Mouse (Mus musculus) thymus, postnatal 36 days (tissue): ENCODE data around the gene Ldb3.

ENCODE experiments used
- DNase-seq, 2 experiments: peaks; one replicate each; pipeline ENCODE4 v3.0.0; 2022; ENCODE audit warnings: mixed read lengths in 2 of 2

The Ldb3 gene

DNA sequence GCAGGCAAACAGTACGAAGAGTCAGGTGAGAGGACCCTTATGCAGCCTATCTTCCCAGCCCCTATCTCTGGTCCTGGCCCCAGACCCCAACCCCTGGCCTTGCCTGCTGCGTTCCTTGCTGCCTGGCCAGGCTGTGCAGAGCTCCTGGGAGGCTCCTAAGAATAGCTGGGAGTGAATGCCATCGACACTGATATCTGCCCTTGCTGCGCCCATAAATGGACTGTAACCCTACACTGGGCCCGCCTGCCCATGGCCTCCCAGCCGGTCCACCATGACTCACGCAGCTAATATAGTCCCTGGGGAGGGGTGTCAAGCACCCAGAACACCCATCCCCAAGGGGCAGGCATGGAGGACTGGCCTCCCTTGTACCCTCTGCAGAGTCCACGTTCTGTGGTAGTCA lies at the start of gene Ldb3:
Ldb3 (minus strand) TSS at position 185 of the 400 bp plus-strand sequence.
- no peak for DNase-seq

DNA sequence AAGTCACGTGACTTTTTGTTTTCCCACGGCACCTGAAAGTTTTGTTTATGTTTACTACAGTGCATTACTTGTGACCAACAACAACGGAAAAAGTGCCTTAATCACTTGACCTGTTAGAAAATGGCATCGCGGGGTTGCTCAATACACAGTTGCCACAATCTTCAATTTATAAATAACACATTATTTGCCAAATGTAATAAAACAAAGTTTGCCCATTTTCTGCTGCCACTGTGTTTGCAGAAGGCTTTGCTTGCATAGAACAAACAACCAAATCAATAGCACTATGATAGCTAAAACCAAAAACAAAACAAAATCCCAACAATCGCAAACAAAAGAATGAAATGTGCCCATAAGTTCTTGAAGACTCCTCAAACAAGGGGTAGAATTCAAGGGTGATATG lies 47.2 kb upstream of the Ldb3 start:
- DNase-seq, result no peak

DNA sequence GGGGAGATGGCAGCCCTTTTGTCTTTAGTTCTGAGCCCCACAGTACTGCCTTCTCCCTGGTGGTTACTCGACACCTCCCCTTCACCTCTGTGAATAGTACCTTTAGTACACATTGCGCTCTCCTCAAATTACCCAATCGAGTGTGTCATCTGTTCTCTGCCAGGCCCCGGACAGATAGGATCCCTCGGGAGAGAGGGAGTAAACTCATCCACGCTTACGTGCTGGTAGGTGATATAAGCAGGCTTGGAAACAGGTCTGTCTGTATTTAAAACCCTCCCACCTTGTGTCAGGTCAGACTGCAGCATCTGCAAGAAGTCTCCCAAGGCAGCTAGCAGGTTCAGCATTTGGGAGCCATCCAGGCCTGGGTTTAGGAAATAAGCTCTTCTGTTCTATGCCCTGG lies 46.7 kb upstream of the Ldb3 start:
- no peak for DNase-seq

DNA sequence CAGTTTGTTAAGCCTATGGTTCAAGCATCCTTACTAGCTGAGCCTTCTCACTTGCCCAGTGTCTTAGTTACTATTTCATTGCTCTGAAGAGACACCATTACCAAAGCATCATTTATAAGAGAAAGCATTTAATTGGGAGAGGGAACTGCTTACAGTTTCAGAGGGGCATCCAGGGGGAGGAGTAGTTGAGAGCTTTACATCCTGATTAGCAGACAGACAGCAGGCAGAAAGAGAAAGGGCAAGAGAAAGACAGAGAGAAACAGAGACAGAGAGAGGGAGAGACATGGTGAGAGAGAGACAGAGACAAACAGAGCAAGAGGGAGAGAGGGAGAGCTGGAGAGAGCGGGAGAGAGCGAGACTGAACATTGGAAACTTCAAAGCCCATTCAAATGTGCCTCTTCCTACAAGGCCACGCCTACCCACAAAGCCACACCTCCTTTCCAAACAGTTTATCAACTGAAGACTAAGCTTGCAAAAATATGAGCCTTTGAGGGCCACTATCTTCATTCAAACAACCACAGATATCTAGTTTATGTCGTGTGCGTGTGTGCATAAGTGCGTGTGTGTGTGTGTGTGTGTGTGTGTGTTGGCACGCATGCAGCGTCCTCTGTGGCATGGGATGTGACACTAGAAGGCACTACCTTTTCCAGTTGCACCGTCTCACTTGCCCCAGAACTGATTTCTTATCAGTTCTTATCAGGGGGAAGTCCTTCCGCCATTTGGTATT lies 44.4 kb upstream of the Ldb3 start:
- peak in 1 of 2 experiments; percentile 18 for DNase-seq

DNA sequence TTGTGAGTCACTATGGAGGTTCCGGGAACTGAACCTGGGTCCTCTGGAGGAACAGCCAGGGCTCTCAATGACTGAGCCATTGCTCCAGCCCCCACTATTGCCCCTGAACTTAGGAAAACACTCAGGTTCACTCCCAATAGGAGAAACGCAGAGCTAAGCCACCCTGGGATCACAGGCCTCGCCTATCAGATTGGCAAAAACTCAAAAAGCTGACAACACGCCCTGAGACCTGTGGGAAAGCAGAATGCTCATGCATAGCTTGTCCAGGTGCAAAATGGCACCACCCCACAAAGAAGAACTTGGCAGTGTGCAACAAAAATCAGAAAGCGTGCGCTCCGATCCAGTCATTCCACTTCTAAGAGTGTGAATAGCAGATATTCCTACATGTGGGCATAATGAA lies 38.3 kb upstream of the Ldb3 start:
- DNase-seq, result no peak

DNA sequence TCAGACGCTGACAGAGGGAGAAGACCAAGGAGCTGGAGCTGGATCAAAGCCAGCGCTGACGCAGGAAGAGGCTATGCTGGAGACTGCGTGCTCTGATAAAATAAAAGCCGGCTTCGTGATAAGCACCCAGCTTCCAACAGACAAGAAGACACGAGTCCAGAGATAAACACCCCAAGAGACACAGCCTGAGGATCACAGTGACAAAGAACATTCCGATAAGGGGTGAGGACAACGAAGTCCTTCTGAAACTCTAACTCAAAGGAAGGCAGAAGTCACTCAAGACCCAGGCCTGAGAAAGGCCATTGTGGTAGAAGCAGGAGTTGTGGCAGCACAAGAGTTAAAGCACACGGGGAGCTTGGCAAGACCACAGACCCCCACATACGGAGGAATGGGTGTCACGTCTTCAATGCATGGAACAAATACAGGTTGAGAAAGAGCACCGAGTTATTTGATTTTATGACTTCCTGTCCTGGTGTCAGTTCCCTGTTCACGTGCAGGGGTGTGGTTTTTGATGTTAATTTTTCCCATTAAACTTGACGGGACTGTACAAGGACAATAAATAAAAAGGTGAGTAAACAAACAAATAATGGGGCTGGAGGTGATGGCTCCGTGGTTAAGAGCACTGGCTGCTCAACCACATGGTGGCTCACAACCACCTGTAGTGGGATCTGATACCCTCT lies 35.2 kb upstream of the Ldb3 start:
- no peak for DNase-seq

DNA sequence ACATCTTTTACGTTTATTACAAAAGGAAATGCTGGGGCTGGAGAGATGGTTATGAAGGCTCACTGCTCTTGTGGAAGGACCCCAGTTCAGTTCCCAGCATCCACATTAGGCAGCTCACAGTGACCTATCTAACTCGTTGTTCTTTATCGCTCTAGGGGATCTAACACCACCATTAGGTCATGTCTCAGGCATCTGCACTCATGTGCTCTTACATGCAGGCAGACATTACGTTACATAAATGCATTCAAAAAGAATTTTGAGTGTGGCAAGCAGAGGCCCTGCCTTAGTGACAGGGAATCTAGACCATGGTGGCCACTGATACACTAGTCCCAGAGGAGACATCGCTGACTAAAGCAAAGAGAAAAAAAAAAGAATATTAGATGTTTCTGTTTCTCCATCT lies 34.6 kb upstream of the Ldb3 start:
- no peak for DNase-seq

DNA sequence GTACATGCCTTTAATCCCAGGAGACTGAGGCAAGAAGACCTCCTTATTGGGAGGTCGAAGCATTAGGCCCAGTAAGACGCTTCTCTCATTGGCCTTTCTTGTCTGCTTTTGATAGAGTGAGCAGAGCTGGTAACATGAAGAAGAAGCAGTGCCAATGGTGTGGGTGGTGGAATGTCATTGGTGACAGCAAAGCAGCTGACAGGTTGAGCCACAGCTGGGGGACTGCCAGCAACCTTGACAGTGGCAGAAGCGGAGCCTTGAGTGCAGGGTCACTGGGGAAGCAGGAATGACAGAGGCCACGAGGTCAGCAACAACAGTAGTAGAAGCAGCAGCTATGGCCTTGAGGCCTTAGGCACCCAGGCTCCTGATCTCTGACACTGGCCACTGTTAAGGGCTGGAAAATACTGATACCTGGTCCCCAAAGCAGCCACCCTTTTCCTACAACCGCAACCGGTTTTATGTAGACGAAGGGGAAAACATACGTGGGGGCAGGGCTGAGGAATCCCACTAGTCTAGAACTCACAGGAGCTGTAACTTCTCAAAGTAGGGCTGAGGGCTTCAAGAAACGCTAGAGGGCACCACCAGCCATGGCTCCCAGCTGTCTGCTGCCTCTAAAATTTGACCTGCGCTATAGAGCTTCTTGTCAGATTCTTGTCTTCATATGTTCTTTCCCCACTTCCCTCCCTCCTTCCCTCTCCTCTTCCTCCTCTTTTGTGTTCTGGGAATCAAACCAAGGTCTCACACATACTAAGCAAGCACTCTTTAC lies 32.3 kb upstream of the Ldb3 start:
- peak; percentile 68 to 69 for DNase-seq

DNA sequence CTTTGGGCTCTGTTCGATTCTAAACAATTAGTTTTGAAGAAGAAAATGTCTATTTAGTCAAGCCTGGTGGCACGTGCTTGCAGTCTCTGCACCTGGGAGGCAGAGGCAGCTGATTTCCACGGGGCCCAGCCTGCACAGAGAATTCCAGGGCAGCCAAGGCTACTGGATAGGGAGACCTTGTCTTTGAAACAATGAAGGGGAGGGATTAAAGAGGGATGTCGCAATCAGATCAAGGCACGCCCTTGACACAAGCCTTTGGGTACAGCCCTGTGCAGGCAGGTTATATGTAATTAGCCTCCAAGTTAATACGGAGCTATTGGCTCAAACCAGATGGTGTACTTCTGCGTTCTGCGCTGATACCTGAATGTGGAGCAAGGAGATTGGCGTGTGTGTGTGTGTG lies 30.3 kb upstream of the Ldb3 start:
- no peak for DNase-seq

DNA sequence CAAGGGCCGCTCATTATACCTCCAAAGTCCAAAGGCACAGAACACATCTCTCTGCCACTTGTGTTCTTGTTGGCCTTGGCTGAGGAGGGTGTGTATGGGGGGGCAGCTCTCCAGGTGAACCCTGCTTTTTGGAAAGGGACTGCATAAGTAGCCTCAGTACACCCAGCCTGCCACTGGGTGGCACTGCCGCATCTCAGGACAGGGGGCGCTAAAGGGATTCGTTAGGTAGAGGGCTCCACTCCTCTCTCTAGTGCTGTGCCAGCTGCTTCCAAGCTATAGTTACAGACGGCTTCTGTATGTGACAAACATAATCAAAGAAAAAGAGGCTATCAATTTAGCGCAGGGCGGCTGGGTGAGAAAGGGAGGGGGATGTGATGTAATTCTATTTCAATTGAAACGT lies 28.3 kb upstream of the Ldb3 start:
- peak; percentile 89 to 93 for DNase-seq

DNA sequence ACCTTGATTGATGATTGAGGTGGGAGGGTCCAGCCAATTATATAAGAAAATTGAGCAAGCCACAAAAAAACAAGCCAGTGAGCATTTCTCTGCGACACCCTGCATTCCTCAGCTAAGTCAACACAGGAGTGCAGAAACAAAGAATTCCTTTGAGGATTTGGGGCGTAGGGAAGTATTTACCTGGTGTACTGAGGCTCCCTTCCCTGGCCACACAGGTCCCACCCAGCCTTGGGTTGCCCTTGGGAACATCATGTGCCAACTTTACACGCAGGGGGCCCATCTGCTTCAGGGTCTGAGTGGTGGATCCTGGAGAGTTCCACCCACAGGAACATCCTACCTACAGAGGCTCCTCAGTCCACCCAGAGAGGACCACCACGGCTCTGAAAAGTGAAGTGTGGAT lies 27.1 kb upstream of the Ldb3 start:
- no peak for DNase-seq

DNA sequence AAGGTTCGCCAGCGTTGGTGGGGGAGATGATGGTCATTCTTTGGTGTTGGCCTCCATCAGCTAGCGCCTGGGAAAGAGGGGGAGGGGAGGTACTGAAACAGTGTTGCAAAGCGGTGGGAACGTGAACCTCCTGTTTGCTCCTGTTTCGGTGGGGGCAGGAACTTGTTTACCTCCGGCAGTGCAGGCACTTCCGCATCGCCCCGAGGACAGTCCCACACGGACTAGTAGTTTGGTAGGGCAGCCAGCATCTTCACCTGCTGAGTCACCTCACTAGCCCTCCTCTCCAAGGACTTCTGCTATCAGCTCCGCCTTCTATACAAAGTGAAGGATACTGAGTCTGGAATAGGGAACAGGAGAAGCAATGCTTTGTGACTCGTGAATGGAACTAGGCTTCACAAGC lies 26.6 kb upstream of the Ldb3 start:
- peak; percentile 37 to 43 for DNase-seq

DNA sequence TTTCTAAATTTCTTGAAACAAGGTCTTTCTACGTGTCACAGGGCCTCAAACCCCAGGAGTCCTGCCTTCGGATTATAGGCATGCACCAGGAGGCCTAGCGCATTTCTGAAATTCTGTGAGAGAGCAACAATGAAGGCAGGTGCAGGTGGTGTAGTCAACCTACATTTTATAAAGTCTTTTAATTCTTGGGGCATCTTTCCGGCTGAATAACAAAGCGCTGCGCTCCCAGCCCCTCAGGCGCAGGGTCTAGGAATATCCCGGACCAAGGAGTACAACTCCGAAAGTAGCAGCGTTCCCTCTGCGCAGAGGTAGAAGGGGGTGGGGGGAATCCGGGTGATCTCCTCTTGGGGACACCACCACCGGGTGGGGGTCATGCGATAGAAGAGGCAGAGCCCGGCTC lies 26.1 kb upstream of the Ldb3 start:
- DNase-seq, result no peak

DNA sequence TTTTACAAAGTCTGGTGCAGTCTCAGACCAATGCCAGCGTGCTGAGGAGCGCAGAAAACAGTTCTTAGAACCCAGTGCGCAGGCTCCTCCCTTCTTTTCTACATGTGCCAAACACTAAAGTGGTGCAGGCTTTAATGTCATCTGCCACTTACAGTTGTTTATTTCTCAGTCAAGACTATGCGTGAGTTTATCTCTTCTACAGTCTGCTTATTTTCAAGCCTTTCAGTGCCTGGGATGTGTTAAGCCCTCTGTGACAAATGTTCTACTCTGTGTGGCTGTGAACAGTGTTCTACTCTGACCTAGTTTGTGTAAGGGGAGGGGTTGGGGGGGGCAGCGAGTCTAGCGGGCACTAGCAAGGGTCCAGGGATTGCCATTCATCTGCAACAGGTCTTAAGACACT lies 25.0 kb upstream of the Ldb3 start:
- no peak for DNase-seq

DNA sequence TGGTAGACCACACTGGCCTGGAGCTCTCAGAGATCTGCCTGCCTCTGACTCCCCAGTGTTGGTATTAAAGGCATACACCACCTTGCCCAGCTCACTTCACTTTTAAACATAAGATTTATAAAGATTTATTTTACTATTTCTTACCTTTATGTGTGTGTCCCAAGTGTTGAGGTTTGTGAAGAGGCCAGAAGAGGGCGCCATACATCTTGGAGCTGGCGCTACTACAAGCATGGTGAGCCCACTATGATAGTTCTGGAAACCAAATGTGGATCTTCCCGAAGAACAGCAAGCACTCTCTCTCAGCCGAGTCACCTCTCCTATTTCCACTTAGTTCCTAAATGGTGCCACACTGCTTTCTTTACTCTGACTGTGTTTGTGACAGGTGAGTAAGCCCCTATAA lies 23.7 kb upstream of the Ldb3 start:
- peak; percentile 33 to 41 for DNase-seq

DNA sequence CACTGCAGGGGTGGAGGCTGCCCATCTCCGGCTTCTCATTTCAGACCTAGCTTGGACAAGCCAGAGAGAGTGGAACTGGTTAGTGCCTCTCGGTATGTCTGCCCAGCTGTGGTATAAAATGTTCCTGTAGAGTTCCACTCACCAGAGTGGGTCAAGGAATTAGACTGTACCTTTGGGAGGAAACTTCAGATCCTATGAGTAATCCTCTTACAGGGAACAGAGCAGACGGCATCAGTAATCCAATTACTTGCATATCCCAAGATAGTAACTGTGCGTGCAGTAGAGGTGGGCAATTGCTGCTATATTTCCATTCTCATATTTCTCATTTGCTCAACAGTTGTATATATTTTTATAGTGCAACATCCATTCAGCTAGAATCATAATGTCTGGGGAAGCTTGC lies 23.1 kb upstream of the Ldb3 start:
- no peak for DNase-seq

DNA sequence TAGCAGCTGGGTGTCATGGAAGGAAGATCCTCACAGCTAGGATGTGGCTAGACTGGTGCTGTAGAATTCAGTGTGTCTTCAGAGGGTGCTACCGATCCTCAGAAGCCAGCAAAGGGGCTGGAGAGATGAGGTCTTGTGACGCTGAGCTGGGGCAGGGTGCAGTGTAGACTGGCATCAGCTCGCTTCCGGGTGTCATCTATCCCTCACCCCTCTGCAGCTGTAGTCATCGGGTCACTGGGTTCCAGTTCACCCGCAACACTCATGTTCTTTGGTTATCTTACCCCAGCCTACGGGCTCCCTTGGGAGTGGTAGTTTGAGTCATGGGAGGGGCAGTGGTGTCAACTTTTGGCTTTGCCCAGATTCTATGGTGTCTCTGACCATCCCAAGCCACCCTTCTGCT lies 13.4 kb upstream of the Ldb3 start:
- no peak for DNase-seq

DNA sequence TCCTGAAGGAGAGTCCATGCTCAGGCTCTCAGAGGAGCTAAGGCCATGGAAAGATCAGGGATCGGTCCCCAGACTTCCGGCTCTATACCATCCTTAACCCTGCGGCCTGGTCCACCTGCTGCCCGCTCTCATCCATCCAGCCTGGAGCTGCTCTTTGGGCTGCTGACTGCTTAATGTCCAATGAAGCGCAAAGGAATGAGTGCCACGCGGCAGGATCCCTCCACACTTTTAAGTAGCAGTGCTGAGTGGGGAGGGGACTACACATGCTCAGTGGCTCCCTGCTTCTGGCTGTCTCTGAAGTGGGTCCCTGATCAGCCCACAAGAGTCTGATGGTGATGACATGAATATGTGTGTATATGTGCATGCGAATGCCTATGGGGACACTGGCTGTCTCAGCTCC lies 11.5 kb upstream of the Ldb3 start, which contains the start of gene Opn4:
Opn4 (minus strand) TSS at position 202 of the 400 bp plus-strand sequence.
- no peak for DNase-seq

DNA sequence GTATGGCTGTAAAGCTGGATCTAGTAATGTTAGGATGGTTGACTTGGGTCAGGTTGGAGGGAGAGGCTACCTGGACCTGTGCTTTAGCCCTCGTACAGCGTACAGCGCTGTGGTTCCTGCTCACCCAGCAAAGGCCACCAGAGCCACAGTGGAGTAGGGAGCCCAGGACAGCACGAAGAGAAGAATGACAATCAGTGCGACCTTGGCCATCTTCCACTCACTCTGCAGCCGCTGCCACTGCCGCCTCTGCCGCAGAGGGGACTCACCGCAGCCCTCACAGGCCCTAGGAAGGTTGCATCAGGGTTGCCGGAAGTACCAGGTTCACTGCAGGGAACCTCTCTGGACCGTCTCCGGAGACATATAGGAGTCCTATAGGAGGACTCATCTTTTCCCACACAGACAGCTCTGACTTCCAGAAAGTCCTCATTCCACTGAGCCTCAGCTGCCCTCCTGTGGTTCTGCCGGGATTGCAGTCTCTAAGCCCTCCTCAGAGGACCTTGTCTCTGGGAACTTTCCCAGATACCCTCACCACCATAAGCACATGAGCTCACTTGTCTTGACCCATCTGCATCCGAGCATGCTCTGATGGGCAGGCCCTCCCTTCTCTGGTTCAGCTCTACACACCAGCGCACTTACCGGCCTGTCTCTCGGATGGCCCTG lies 7.2 kb upstream of the Ldb3 start:
- no peak for DNase-seq

DNA sequence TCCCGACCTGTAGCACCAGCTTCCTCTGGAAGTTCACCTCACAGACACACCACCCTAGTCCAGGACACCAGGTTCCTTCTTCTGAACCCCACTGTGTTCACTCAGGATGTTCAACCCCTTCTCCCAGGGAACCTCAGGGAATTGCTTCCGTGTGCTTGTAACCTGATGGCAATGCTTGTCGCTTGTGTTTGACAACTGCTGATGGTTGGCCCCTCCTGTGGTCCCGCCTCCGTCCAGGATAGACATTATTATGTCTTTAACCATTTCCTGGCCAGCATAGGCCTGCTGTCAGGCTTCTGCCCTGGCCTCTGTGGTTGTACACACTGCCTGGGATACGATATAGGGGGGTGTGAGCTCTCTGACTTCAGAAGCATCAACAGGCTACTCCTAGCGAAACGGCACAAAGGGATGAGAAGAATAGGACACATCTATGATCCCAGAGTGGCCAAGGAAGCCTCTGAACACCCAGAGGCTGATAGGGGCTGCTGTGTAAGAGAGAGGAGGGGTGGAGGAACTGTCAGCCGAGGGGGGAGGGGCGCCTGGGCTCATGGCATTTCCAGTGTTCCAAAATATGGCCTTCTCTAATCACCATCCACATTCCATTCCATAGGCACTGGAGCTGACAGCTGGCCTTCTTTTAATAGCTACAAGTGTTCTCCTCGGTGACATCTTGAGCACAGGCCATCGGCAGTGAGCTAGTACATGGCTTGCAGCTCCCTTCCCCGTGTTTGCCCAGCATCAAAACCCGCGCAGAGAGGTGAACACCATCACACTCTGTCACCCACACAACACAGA lies 3.5 kb upstream of the Ldb3 start:
- DNase-seq, result no peak

DNA sequence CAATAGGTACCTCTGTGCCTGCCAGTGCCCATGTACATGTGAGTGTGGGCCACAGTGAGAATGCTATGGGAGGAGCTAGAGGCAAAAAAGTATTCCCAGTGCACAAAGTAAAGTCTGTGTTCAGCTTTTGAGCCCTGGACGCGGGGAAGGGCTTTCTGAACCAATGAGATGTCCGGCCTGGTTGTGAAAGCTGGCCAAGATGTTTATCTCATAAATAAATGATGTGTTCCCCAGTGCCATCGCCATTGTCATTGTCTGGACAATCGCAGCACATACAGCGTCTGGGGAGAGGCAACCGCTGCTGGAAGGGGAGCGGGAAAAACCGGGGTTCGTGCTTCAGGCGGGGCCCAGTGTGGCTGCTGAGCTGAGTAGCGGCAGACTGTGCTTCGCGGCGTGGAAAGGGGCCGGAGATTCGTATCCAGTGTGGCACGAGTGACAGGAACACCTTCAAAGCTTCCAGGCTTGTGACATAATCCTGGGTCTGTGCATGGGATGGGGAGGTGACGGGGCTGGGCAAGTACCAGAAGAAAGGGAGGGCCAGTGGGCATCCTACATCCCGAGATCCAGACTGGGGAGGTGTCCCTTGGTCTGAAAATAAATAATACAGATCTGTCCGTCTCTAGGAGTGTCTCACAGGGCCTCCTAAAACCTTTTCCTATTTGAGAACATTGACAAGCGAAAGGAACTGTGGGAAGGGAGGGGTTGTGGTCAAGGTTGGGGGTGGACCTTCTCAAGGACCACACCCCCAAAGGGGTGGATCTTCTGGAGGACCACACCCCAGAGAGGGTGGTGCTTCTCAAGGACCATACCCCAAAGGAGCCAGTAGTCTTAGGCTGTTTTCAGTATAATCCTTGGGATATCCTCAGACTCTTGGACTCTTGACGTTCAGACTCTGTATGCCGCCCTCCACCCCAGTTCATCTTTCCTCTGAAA lies 2.5 kb upstream of the Ldb3 start:
- no peak for DNase-seq
